Mouse (Mus musculus): ENCODE data around the gene Rasl12. TPM values are rescaled to one million over a fixed set of nuclear protein-coding genes. Genes with fewer than 3 reads are reported as not detected.

Rasl12 gene
- total and polyA plus RNA-seq, 3 experiments = 0.13 TPM; not detected in 2

- in situ Hi-C loops (cut with MboI; ENCODE audit: low pct_ligation_motif_present, low pct_unique_long_range_greater_than_20kb, low sequenced_read_pairs) = no loop called here
- dilution Hi-C loops (cut with MboI; ENCODE audit: extremely low pct_ligation_motif_present, extremely low pct_unique_long_range_greater_than_20kb, low sequenced_read_pairs) = no loop called here
- Histone ChIP-seq H3K4me3 (replicated peaks in 1 of 3; ENCODE audit: low read depth in 2 of 3, low read length in 2 of 3, poor library complexity in 1 of 3) (no peak overlapping the region), H3K4me2 (ENCODE audit: insufficient read depth, low read depth, poor library complexity, severe bottlenecking) (no peak overlapping the region), H3K9ac (ENCODE audit: insufficient read depth, low read depth) (no peak overlapping the region), H3K27me3 (replicated peaks) (no peaks in the 10 kb centered on the region), H3K9me3 (replicated peaks; ENCODE audit: low read length) (no peaks in the 10 kb centered on the region), H3K36me3 (replicated peaks in 1 of 2; ENCODE audit: control insufficient read depth in 1 of 2, insufficient read depth in 1 of 2, low read length in 1 of 2) (peaks cover 0 to 22% of the 10 kb centered on the region in 2 experiments), H3K27ac (ENCODE audit: insufficient read depth, low read depth) (no peak overlapping the region), H3K4me1 (ENCODE audit: control insufficient read depth in 1 of 2, insufficient read depth in 2 of 2) (peaks cover 0 to 4% of the 10 kb centered on the region in 2 experiments; a peak in 1 of 4 replicates), H3K79me2 (replicated peaks; ENCODE audit: control insufficient read depth, extremely low read depth, insufficient read depth, poor library complexity, severe bottlenecking) (no peaks in the 10 kb centered on the region)
- no peak for DNase-seq (ENCODE audit: extremely low read depth)
- TF ChIP-seq RAD21 (IDR thresholded peaks at IDR 0.05; ENCODE audit: low read depth, low read length) = no peak
- TF ChIP-seq JUN (IDR thresholded peaks at IDR 0.05; ENCODE audit: insufficient read depth, low read depth, low read length) = no peak
- no peak for TF ChIP-seq HCFC1 (IDR thresholded peaks at IDR 0.05; ENCODE audit: low read depth, low read length)
- TF ChIP-seq MXI1 (IDR thresholded peaks at IDR 0.05; ENCODE audit: low read depth, low read length) = no peak
- TF ChIP-seq USF2 (conservative IDR thresholded peaks at IDR 0.05; ENCODE audit: low read depth, low read length) = no peak
- TF ChIP-seq TBP (conservative IDR thresholded peaks at IDR 0.05; ENCODE audit: low read depth, low read length) = no peak
- TF ChIP-seq NRF1 (IDR thresholded peaks at IDR 0.05; ENCODE audit: low read depth, low read length) = no peak
- TF ChIP-seq CTCF (conservative IDR thresholded peaks at IDR 0.05 in 1 of 2, IDR thresholded peaks at IDR 0.05 in 1 of 2; ENCODE audit: low read depth in 2 of 2, low read length in 2 of 2) = no peak
- no peak for TF ChIP-seq RCOR1 (conservative IDR thresholded peaks at IDR 0.05; ENCODE audit: low read depth, low read length)
- no peak for TF ChIP-seq ZC3H11A (IDR thresholded peaks at IDR 0.05; ENCODE audit: low read depth, low read length)
- TF ChIP-seq USF1 (IDR thresholded peaks at IDR 0.05; ENCODE audit: low read depth, low read length) = no peak
- TF ChIP-seq ZNF384 (IDR thresholded peaks at IDR 0.05; ENCODE audit: low read depth, low read length) = no peak
- TF ChIP-seq ETS1 (conservative IDR thresholded peaks at IDR 0.05; ENCODE audit: low read depth, low read length) = no peak
- no peak for TF ChIP-seq ZMIZ1 (IDR thresholded peaks at IDR 0.05; ENCODE audit: low read depth, low read length)
- no peak for TF ChIP-seq MAZ (IDR thresholded peaks at IDR 0.05; ENCODE audit: low read depth, low read length)
- no peak for TF ChIP-seq NELFE (IDR thresholded peaks at IDR 0.05; ENCODE audit: low read depth, low read length)
- TF ChIP-seq JUND (conservative IDR thresholded peaks at IDR 0.05; ENCODE audit: low read depth, low read length) = no peak
Measured at GRCm38 (mm10) chr9:65375163-65375934, 23.0 kb upstream of the Rasl12 start.

GRCm38 (mm10) chr9:65381017-65381590 is 17.2 kb upstream of the Rasl12 start:
- Histone ChIP-seq H3K79me2 (replicated peaks; ENCODE audit: control insufficient read depth, extremely low read depth, insufficient read depth, poor library complexity, severe bottlenecking) (no peaks in the 10 kb centered on the region), H3K27ac (ENCODE audit: insufficient read depth, low read depth) (no peak overlapping the region), H3K9ac (ENCODE audit: insufficient read depth, low read depth) (no peak overlapping the region), H3K36me3 (replicated peaks in 1 of 2; ENCODE audit: control insufficient read depth in 1 of 2, insufficient read depth in 1 of 2, low read length in 1 of 2) (peaks cover 0 to 9% of the 10 kb centered on the region in 2 experiments), H3K4me3 (replicated peaks in 1 of 3; ENCODE audit: low read depth in 2 of 3, low read length in 2 of 3, poor library complexity in 1 of 3) (no peak overlapping the region), H3K4me2 (ENCODE audit: insufficient read depth, low read depth, poor library complexity, severe bottlenecking) (no peak overlapping the region), H3K27me3 (replicated peaks) (no peaks in the 10 kb centered on the region), H3K4me1 (ENCODE audit: control insufficient read depth in 1 of 2, insufficient read depth in 2 of 2) (peaks cover 0 to 4% of the 10 kb centered on the region in 2 experiments; a peak in 1 of 4 replicates), H3K9me3 (replicated peaks; ENCODE audit: low read length) (no peaks in the 10 kb centered on the region)
- DNase-seq (ENCODE audit: extremely low read depth) = no peak
- dilution Hi-C loops (cut with MboI; ENCODE audit: extremely low pct_ligation_motif_present, extremely low pct_unique_long_range_greater_than_20kb, low sequenced_read_pairs) (no loop called here), in situ Hi-C loops (cut with MboI; ENCODE audit: low pct_ligation_motif_present, low pct_unique_long_range_greater_than_20kb, low sequenced_read_pairs) (loop anchor here (5.0 kb wide), 1 partner anchor 46 kb away; no protein-coding TSS in a partner anchor)
- TF ChIP-seq MAX (IDR thresholded peaks at IDR 0.05; ENCODE audit: low read length) (no peak), NELFE (IDR thresholded peaks at IDR 0.05; ENCODE audit: low read depth, low read length) (no peak)

Data from CH12.LX (cell line).